Mouse (Mus musculus): ENCODE results near the gene Glb1l2. TPM values are rescaled to one million over a fixed set of nuclear protein-coding genes. Genes with fewer than 3 reads are reported as not detected.
A peak's percentile ranks its signal among the peaks of the same experiment; 100 is the strongest.

The Glb1l2 gene
- total RNA-seq (2012; rRNA removed), result not detected in 2 replicates
- total RNA-seq (2014; rRNA removed), result not detected in 2 replicates
- not detected in 2 replicates for polyA plus RNA-seq (2012; ENCODE audit: insufficient read length, low read depth)

GRCm38 (mm10) chr9:26805935-26806666, at the start of gene Glb1l2:
Gene Glb1l2 (minus strand): TSS chr9:26806468.
- H3K27ac ChIP-seq (ENCODE audit: insufficient read depth, low read depth), result no peak within 1 kb of the TSS
- no peaks in the 10 kb centered on the region for H3K79me2 ChIP-seq (replicated peaks; ENCODE audit: control insufficient read depth, extremely low read depth, insufficient read depth, poor library complexity, severe bottlenecking)
- DNase-seq (ENCODE audit: extremely low read depth), result peak; percentile 2
- no peak within 1 kb of the TSS for H3K4me3 ChIP-seq (replicated peaks in 1 of 3; ENCODE audit: low read depth in 2 of 3, low read length in 2 of 3, poor library complexity in 1 of 3)
- no peaks in the 10 kb centered on the region for H3K36me3 ChIP-seq (replicated peaks in 1 of 2; ENCODE audit: control insufficient read depth in 1 of 2, insufficient read depth in 1 of 2, low read length in 1 of 2)
- dilution Hi-C loops (cut with MboI; ENCODE audit: extremely low pct_ligation_motif_present, extremely low pct_unique_long_range_greater_than_20kb, low sequenced_read_pairs), result no loop called here
- no peaks in the 10 kb centered on the region for H3K27me3 ChIP-seq (replicated peaks)
- no peak within 1 kb of the TSS for H3K9ac ChIP-seq (ENCODE audit: insufficient read depth, low read depth)
- H3K4me1 ChIP-seq (ENCODE audit: control insufficient read depth in 1 of 2, insufficient read depth in 2 of 2), result no peaks in the 10 kb centered on the region; a peak in 1 of 4 replicates
- H3K9me3 ChIP-seq (replicated peaks; ENCODE audit: low read length), result no peaks in the 10 kb centered on the region
- in situ Hi-C loops (cut with MboI; ENCODE audit: low pct_ligation_motif_present, low pct_unique_long_range_greater_than_20kb, low sequenced_read_pairs), result no loop called here
- TF ChIP-seq MEF2A (IDR thresholded peaks at IDR 0.05; ENCODE audit: borderline replicate concordance, low read depth, low read length) (no peak), RCOR1 (conservative IDR thresholded peaks at IDR 0.05; ENCODE audit: low read depth, low read length) (no peak), PAX5 (IDR thresholded peaks at IDR 0.05; ENCODE audit: low read length) (no peak), MAZ (IDR thresholded peaks at IDR 0.05; ENCODE audit: low read depth, low read length) (no peak), MAFK (IDR thresholded peaks at IDR 0.05; ENCODE audit: insufficient replicate concordance, low read length) (no peak), ZMIZ1 (IDR thresholded peaks at IDR 0.05; ENCODE audit: low read depth, low read length) (no peak), MAX (IDR thresholded peaks at IDR 0.05; ENCODE audit: low read length) (no peak), NRF1 (IDR thresholded peaks at IDR 0.05; ENCODE audit: low read depth, low read length) (no peak), RAD21 (IDR thresholded peaks at IDR 0.05; ENCODE audit: low read depth, low read length) (no peak), EP300 (IDR thresholded peaks at IDR 0.05; ENCODE audit: low read length) (no peak), ZNF384 (IDR thresholded peaks at IDR 0.05; ENCODE audit: low read depth, low read length) (no peak), ZC3H11A (IDR thresholded peaks at IDR 0.05; ENCODE audit: low read depth, low read length) (no peak), JUND (conservative IDR thresholded peaks at IDR 0.05; ENCODE audit: low read depth, low read length) (no peak), ZKSCAN1 (IDR thresholded peaks at IDR 0.05; ENCODE audit: borderline replicate concordance, low read depth, low read length) (no peak), HCFC1 (IDR thresholded peaks at IDR 0.05; ENCODE audit: low read depth, low read length) (no peak), POLR2AphosphoS2 (IDR thresholded peaks at IDR 0.05; ENCODE audit: low read depth, low read length) (no peak), SIN3A (IDR thresholded peaks at IDR 0.05; ENCODE audit: low read length) (no peak), CTCF (conservative IDR thresholded peaks at IDR 0.05 in 1 of 2, IDR thresholded peaks at IDR 0.05 in 1 of 2; ENCODE audit: low read depth in 2 of 2, low read length in 2 of 2) (no peak), TCF12 (IDR thresholded peaks at IDR 0.05; ENCODE audit: low read depth, low read length) (no peak), USF1 (IDR thresholded peaks at IDR 0.05; ENCODE audit: low read depth, low read length) (no peak)
- no peak within 1 kb of the TSS for H3K4me2 ChIP-seq (ENCODE audit: insufficient read depth, low read depth, poor library complexity, severe bottlenecking)

DNA sequence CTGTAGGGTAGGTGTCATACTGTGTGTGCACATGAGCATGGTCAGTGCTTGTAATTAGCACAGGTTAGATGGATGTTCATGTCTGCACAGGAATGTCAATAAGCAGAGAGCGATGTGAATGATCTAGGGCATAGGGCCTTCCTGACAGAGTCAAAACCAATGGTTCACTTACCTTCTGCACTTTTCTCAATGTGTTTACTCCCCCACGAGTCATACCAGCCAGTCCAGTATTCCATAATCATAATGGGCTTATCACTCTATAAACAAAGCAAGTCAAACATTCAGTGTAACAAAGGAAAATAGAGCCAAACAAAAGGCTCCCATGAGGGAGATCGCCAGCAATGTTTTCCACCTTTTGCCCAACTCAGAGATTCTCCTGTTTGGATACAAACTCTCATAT, 24.8 kb upstream of the Glb1l2 start:
- DNase-seq (ENCODE audit: extremely low read depth), result no peak
- dilution Hi-C loops (cut with MboI; ENCODE audit: extremely low pct_ligation_motif_present, extremely low pct_unique_long_range_greater_than_20kb, low sequenced_read_pairs), result no loop called here
- H3K79me2 ChIP-seq (replicated peaks; ENCODE audit: control insufficient read depth, extremely low read depth, insufficient read depth, poor library complexity, severe bottlenecking), result no peaks in the 10 kb centered on the region
- no peaks in the 10 kb centered on the region for H3K36me3 ChIP-seq (replicated peaks in 1 of 2; ENCODE audit: control insufficient read depth in 1 of 2, insufficient read depth in 1 of 2, low read length in 1 of 2)
- no peak overlapping the region for H3K9ac ChIP-seq (ENCODE audit: insufficient read depth, low read depth)
- TF ChIP-seq ZKSCAN1 (IDR thresholded peaks at IDR 0.05; ENCODE audit: borderline replicate concordance, low read depth, low read length) (no peak), NELFE (IDR thresholded peaks at IDR 0.05; ENCODE audit: low read depth, low read length) (no peak), MAZ (IDR thresholded peaks at IDR 0.05; ENCODE audit: low read depth, low read length) (no peak), MAX (IDR thresholded peaks at IDR 0.05; ENCODE audit: low read length) (no peak), TCF12 (IDR thresholded peaks at IDR 0.05; ENCODE audit: low read depth, low read length) (no peak), ZMIZ1 (IDR thresholded peaks at IDR 0.05; ENCODE audit: low read depth, low read length) (no peak), MYC (IDR thresholded peaks at IDR 0.05; ENCODE audit: low read depth, low read length) (no peak), POLR2AphosphoS2 (IDR thresholded peaks at IDR 0.05; ENCODE audit: low read depth, low read length) (no peak), KAT2A (IDR thresholded peaks at IDR 0.05; ENCODE audit: insufficient replicate concordance, low read length) (no peak), SIN3A (IDR thresholded peaks at IDR 0.05; ENCODE audit: low read length) (no peak), MAFK (IDR thresholded peaks at IDR 0.05; ENCODE audit: insufficient replicate concordance, low read length) (no peak)
- H3K27ac ChIP-seq (ENCODE audit: insufficient read depth, low read depth), result no peak overlapping the region
- in situ Hi-C loops (cut with MboI; ENCODE audit: low pct_ligation_motif_present, low pct_unique_long_range_greater_than_20kb, low sequenced_read_pairs), result no loop called here
- H3K4me3 ChIP-seq (replicated peaks in 1 of 3; ENCODE audit: low read depth in 2 of 3, low read length in 2 of 3, poor library complexity in 1 of 3), result no peak overlapping the region
- H3K4me2 ChIP-seq (ENCODE audit: insufficient read depth, low read depth, poor library complexity, severe bottlenecking), result no peak overlapping the region
- H3K4me1 ChIP-seq (ENCODE audit: control insufficient read depth in 1 of 2, insufficient read depth in 2 of 2), result no peaks in the 10 kb centered on the region
- no peaks in the 10 kb centered on the region for H3K27me3 ChIP-seq (replicated peaks)
- no peaks in the 10 kb centered on the region for H3K9me3 ChIP-seq (replicated peaks; ENCODE audit: low read length)
